ENCODE assay signal across 26 mouse cellular contexts in genomic region chr8:71504349-71504748, GRCm38 (mm10). TPM values are rescaled to one million over a fixed set of nuclear protein-coding genes. Genes with fewer than 3 reads are reported as not detected.
"Had no signal": no experiment of that assay in that cellular context is flagged by ENCODE, and none has a peak within 500 bp of the region (broad histone marks: within the 10 kb centered on the region; RNA-seq: fewer than 3 reads in every experiment).

No protein-coding gene starts in this region.

- DNase-seq: gastrocnemius, adult 2 months; gastrocnemius, postnatal 10 days; gastrocnemius, postnatal 25 days; heart, adult 18-20 months; heart, postnatal 14 days; heart, postnatal 36 days; kidney, adult 11 months; kidney, adult 8-10 months; kidney, postnatal 14 days; kidney, postnatal 36 days; layer of hippocampus, adult 9-11 months; layer of hippocampus, postnatal 36 days; left cerebral cortex, postnatal 4 days; liver; liver, embryonic 13.5 days had no signal

- H3K27ac ChIP-seq: gastrocnemius, adult 2 months; heart, embryonic 13.5 days; heart, embryonic 15.5 days; hindbrain, embryonic 13.5 days; hindbrain, embryonic 15.5 days; hindbrain, postnatal 0 days; kidney, postnatal 0 days; limb, embryonic 12.5 days; liver, embryonic 13.5 days had no signal

- H3K4me3 ChIP-seq: gastrocnemius, adult 2 months; heart, embryonic 13.5 days; heart, embryonic 15.5 days; hindbrain, embryonic 13.5 days; hindbrain, embryonic 15.5 days; limb, embryonic 12.5 days; liver, embryonic 13.5 days had no signal

- ATAC-seq: hindbrain, postnatal 0 days; intestine, embryonic 16.5 days had no signal

- H3K4me2 ChIP-seq: heart, embryonic 11.5 days; heart, embryonic 13.5 days; heart, embryonic 15.5 days; hindbrain, embryonic 13.5 days; hindbrain, embryonic 15.5 days; limb, embryonic 12.5 days; liver, embryonic 11.5 days; liver, embryonic 13.5 days had no signal

- H3K9ac ChIP-seq: heart, embryonic 13.5 days; heart, embryonic 15.5 days; hindbrain, embryonic 13.5 days; hindbrain, embryonic 15.5 days; limb, embryonic 12.5 days; liver, embryonic 13.5 days had no signal

- H3K36me3 ChIP-seq: heart, embryonic 13.5 days; heart, embryonic 15.5 days; hindbrain, embryonic 13.5 days; hindbrain, embryonic 15.5 days; limb, embryonic 12.5 days; liver, embryonic 13.5 days had no signal

- H3K9me3 ChIP-seq: heart, embryonic 13.5 days; heart, embryonic 15.5 days; hindbrain, embryonic 13.5 days; hindbrain, embryonic 15.5 days; limb, embryonic 12.5 days; liver, embryonic 13.5 days had no signal

RNA-seq across cellular contexts. Expression of gene Ccdc194, which starts 21.2 kb away (rescaled TPM):
- polyA plus RNA-seq: frontal cortex, adult 2 months had no signal
